Mouse (Mus musculus) ES-Bruce4 (cell line): ENCODE data around the gene Klf1. TPM values are rescaled to one million over a fixed set of nuclear protein-coding genes. Genes with fewer than 3 reads are reported as not detected.

Source experiments
- H3K27ac ChIP-seq: 2 replicates; pipeline ENCODE4 v1.5.1; 2012; ENCODE audit warnings: low read length, inconsistent platforms; ENCODE audit not compliant: insufficient read depth
- H3K27me3 ChIP-seq: 2 replicates; pipeline ENCODE4 v1.6.1; 2012; ENCODE audit warnings: mild to moderate bottlenecking, low read length, inconsistent platforms; ENCODE audit not compliant: control insufficient read depth, poor library complexity, insufficient read depth, severe bottlenecking
- H3K36me3 ChIP-seq: 2 replicates; pipeline ENCODE4 v1.6.1; 2012; ENCODE audit warnings: inconsistent platforms, mild to moderate bottlenecking, low read length, moderate library complexity; ENCODE audit not compliant: control insufficient read depth, poor library complexity, insufficient read depth, severe bottlenecking
- H3K4me1 ChIP-seq: one replicate; pipeline ENCODE4 v1.8.1; 2011; ENCODE audit warnings: low read length; ENCODE audit not compliant: control insufficient read depth, insufficient read depth
- H3K4me3 ChIP-seq: 2 replicates; pipeline ENCODE4 v1.5.1; 2011; ENCODE audit warnings: low read depth, mild to moderate bottlenecking, low read length
- H3K9ac ChIP-seq: 2 replicates; pipeline ENCODE4 v1.6.1; 2012; ENCODE audit warnings: low read depth, mild to moderate bottlenecking, inconsistent platforms; ENCODE audit not compliant: poor library complexity, severe bottlenecking
- H3K9me3 ChIP-seq: replicated peaks from 2 replicates; pipeline ENCODE4 v1.6.1; 2012; ENCODE audit warnings: mild to moderate bottlenecking, low read length, inconsistent platforms; ENCODE audit not compliant: control insufficient read depth, poor library complexity, insufficient read depth, severe bottlenecking
- CTCF ChIP-seq: IDR thresholded peaks from one replicate; pipeline ENCODE4 v1.8.1; 2011; ENCODE audit warnings: low read depth, low read length
- EP300 ChIP-seq: IDR thresholded peaks from 2 replicates; pipeline ENCODE4 v1.6.1; 2011; ENCODE audit warnings: low read depth, low read length; ENCODE audit not compliant: insufficient read depth
- POLR2A ChIP-seq: IDR thresholded peaks from one replicate; pipeline ENCODE4 v1.8.1; 2011; ENCODE audit warnings: low read length; ENCODE audit not compliant: insufficient read depth
- polyA plus RNA-seq: library from polyadenylated mRNA; stranded (reverse); fragments of >200 nt; gene quantifications from 2 replicates; pipeline ENCODE4 v1.2.4, GENCODE M21; 2011; ENCODE audit warnings: low read depth; ENCODE audit not compliant: missing spikeins, insufficient read depth, insufficient read length

The Klf1 gene
- polyA plus RNA-seq, 1 experiment = not detected

GRCm38 (mm10) chr8:84925557-84925956 lies 23.8 kb downstream of the Klf1 start:
- no peaks in the 10 kb centered on the region for H3K27me3 ChIP-seq

GRCm38 (mm10) chr8:84927513-84927912 lies 25.8 kb downstream of the Klf1 start:
- H3K4me3 ChIP-seq = no peak overlapping the region
- TF ChIP-seq POLR2A (no peak), CTCF (no peak)
- H3K36me3 ChIP-seq = no peaks in the 10 kb centered on the region
- H3K27ac ChIP-seq = no peak overlapping the region
- no peaks in the 10 kb centered on the region for H3K27me3 ChIP-seq
- H3K4me1 ChIP-seq = no peaks in the 10 kb centered on the region
- no peaks in the 10 kb centered on the region for H3K9me3 ChIP-seq
- H3K9ac ChIP-seq = no peak overlapping the region

More at GRCm38 (mm10) chr8:84925557-84925956, 23.8 kb downstream of the Klf1 start:
- H3K4me1 ChIP-seq = no peaks in the 10 kb centered on the region
- TF ChIP-seq EP300 (no peak), POLR2A (no peak), CTCF (no peak)
- no peak overlapping the region for H3K4me3 ChIP-seq
- H3K9ac ChIP-seq = no peak overlapping the region
- no peak overlapping the region for H3K27ac ChIP-seq
- H3K36me3 ChIP-seq = peaks cover 9% of the 10 kb centered on the region
- H3K9me3 ChIP-seq = no peaks in the 10 kb centered on the region

- Histone ChIP-seq H3K27me3 (no peaks in the 10 kb centered on the region), H3K9me3 (no peaks in the 10 kb centered on the region), H3K4me1 (no peaks in the 10 kb centered on the region), H3K4me3 (peak overlapping the region; percentile 63), H3K27ac (no peak overlapping the region), H3K36me3 (no peaks in the 10 kb centered on the region), H3K9ac (peak overlapping the region; percentile 14; the same call in 1 of the 2 replicates)
- TF ChIP-seq CTCF = peak; percentile 84
- no peak for TF ChIP-seq POLR2A
- TF ChIP-seq EP300 = no peak
Measured at GRCm38 (mm10) chr8:84928456-84929306, 27.0 kb downstream of the Klf1 start.

- Histone ChIP-seq H3K9ac (no peak overlapping the region), H3K9me3 (no peaks in the 10 kb centered on the region), H3K27me3 (no peaks in the 10 kb centered on the region), H3K4me3 (no peak overlapping the region), H3K4me1 (no peaks in the 10 kb centered on the region), H3K36me3 (no peaks in the 10 kb centered on the region), H3K27ac (no peak overlapping the region)
- TF ChIP-seq CTCF (no peak), EP300 (no peak), POLR2A (no peak)
Measured at GRCm38 (mm10) chr8:84930582-84930981, 28.9 kb downstream of the Klf1 start.

- no peak overlapping the region for H3K27ac ChIP-seq
- H3K36me3 ChIP-seq = no peaks in the 10 kb centered on the region
- no peak overlapping the region for H3K4me3 ChIP-seq
- no peaks in the 10 kb centered on the region for H3K9me3 ChIP-seq
- H3K9ac ChIP-seq = no peak overlapping the region
- TF ChIP-seq EP300 (no peak), CTCF (no peak), POLR2A (no peak)
- H3K4me1 ChIP-seq = no peaks in the 10 kb centered on the region
- no peaks in the 10 kb centered on the region for H3K27me3 ChIP-seq
Measured at GRCm38 (mm10) chr8:84933767-84934559, 32.2 kb downstream of the Klf1 start.
